Mouse (Mus musculus): Measurements from ENCODE around the gene Macrod1. TPM values are rescaled to one million over a fixed set of nuclear protein-coding genes. Genes with fewer than 3 reads are reported as not detected.

Macrod1 gene
- polyA plus RNA-seq, 1 experiment = 6.2 TPM

- Histone ChIP-seq H3K27ac (ENCODE audit: control insufficient read depth, insufficient read depth, low read depth, low read length, poor library complexity) (no peak overlapping the region), H3K4me3 (replicated peaks; ENCODE audit: control insufficient read depth, low read depth, low read length) (no peak overlapping the region), H3K4me1 (ENCODE audit: control insufficient read depth, insufficient read depth, low read length) (no peaks in the 10 kb centered on the region; the same call in 1 of the 2 replicates)
- TF ChIP-seq POLR2A (IDR thresholded peaks at IDR 0.05; ENCODE audit: borderline replicate concordance, control insufficient read depth, low read depth, low read length) (no peak), CTCF (IDR thresholded peaks at IDR 0.05; ENCODE audit: control insufficient read depth, insufficient read depth, low read length) (no peak)
- WGBS = 82% methylated on average over 4 of the region's 4 CpGs
Measured at GRCm38 (mm10) chr19:7107174-7107573, 50.6 kb downstream of the Macrod1 start.

- 46% methylated on average over 6 of the region's 6 CpGs for WGBS
- Histone ChIP-seq H3K27ac (ENCODE audit: control insufficient read depth, insufficient read depth, low read depth, low read length, poor library complexity) (no peak overlapping the region), H3K4me1 (ENCODE audit: control insufficient read depth, insufficient read depth, low read length) (no peaks in the 10 kb centered on the region; the same call in 1 of the 2 replicates)
Measured at GRCm38 (mm10) chr19:7108114-7108905, 51.7 kb downstream of the Macrod1 start.

GRCm38 (mm10) chr19:7110097-7110496 is 53.5 kb downstream of the Macrod1 start:
- no peak overlapping the region for H3K4me3 ChIP-seq (replicated peaks; ENCODE audit: control insufficient read depth, low read depth, low read length)
- WGBS = 56% methylated on average over 5 of the region's 5 CpGs
- no peak overlapping the region for H3K27ac ChIP-seq (ENCODE audit: control insufficient read depth, insufficient read depth, low read depth, low read length, poor library complexity)
- peaks cover 4% of the 10 kb centered on the region; the same call in 1 of the 2 replicates for H3K4me1 ChIP-seq (ENCODE audit: control insufficient read depth, insufficient read depth, low read length)
- TF ChIP-seq POLR2A (IDR thresholded peaks at IDR 0.05; ENCODE audit: borderline replicate concordance, control insufficient read depth, low read depth, low read length) = no peak
- no peak for TF ChIP-seq CTCF (IDR thresholded peaks at IDR 0.05; ENCODE audit: control insufficient read depth, insufficient read depth, low read length)

More at GRCm38 (mm10) chr19:7108114-7108905, 51.7 kb downstream of the Macrod1 start:
- H3K4me3 ChIP-seq (replicated peaks; ENCODE audit: control insufficient read depth, low read depth, low read length) = no peak overlapping the region
- TF ChIP-seq POLR2A (IDR thresholded peaks at IDR 0.05; ENCODE audit: borderline replicate concordance, control insufficient read depth, low read depth, low read length) = no peak
- TF ChIP-seq CTCF (IDR thresholded peaks at IDR 0.05; ENCODE audit: control insufficient read depth, insufficient read depth, low read length) = peak; percentile 38; the same call in 1 of the 2 replicates

- no peak overlapping the region for H3K4me3 ChIP-seq (replicated peaks; ENCODE audit: control insufficient read depth, low read depth, low read length)
- H3K4me1 ChIP-seq (ENCODE audit: control insufficient read depth, insufficient read depth, low read length) = peaks cover 4% of the 10 kb centered on the region; the same call in 1 of the 2 replicates
- 84% methylated on average over 6 of the region's 6 CpGs for WGBS
- TF ChIP-seq POLR2A (IDR thresholded peaks at IDR 0.05; ENCODE audit: borderline replicate concordance, control insufficient read depth, low read depth, low read length) = no peak
- no peak for TF ChIP-seq CTCF (IDR thresholded peaks at IDR 0.05; ENCODE audit: control insufficient read depth, insufficient read depth, low read length)
- no peak overlapping the region for H3K27ac ChIP-seq (ENCODE audit: control insufficient read depth, insufficient read depth, low read depth, low read length, poor library complexity)
Measured at GRCm38 (mm10) chr19:7110875-7111274, 54.3 kb downstream of the Macrod1 start.

- Histone ChIP-seq H3K27ac (ENCODE audit: control insufficient read depth, insufficient read depth, low read depth, low read length, poor library complexity) (no peak overlapping the region), H3K4me1 (ENCODE audit: control insufficient read depth, insufficient read depth, low read length) (peaks cover 7% of the 10 kb centered on the region; the same call in 1 of the 2 replicates), H3K4me3 (replicated peaks; ENCODE audit: control insufficient read depth, low read depth, low read length) (no peak overlapping the region)
- 89% methylated on average over 6 of the region's 6 CpGs for WGBS
- TF ChIP-seq CTCF (IDR thresholded peaks at IDR 0.05; ENCODE audit: control insufficient read depth, insufficient read depth, low read length) (no peak), POLR2A (IDR thresholded peaks at IDR 0.05; ENCODE audit: borderline replicate concordance, control insufficient read depth, low read depth, low read length) (no peak)
Measured at GRCm38 (mm10) chr19:7111309-7111708, 54.7 kb downstream of the Macrod1 start.

- Histone ChIP-seq H3K4me3 (replicated peaks; ENCODE audit: control insufficient read depth, low read depth, low read length) (no peak overlapping the region), H3K4me1 (ENCODE audit: control insufficient read depth, insufficient read depth, low read length) (peaks cover 8% of the 10 kb centered on the region), H3K27ac (ENCODE audit: control insufficient read depth, insufficient read depth, low read depth, low read length, poor library complexity) (no peak overlapping the region)
- TF ChIP-seq POLR2A (IDR thresholded peaks at IDR 0.05; ENCODE audit: borderline replicate concordance, control insufficient read depth, low read depth, low read length) = no peak
- no peak for TF ChIP-seq CTCF (IDR thresholded peaks at IDR 0.05; ENCODE audit: control insufficient read depth, insufficient read depth, low read length)
- 92% methylated on average over 4 of the region's 4 CpGs for WGBS
Measured at GRCm38 (mm10) chr19:7111710-7112109, 55.1 kb downstream of the Macrod1 start.

- no peak for TF ChIP-seq POLR2A (IDR thresholded peaks at IDR 0.05; ENCODE audit: borderline replicate concordance, control insufficient read depth, low read depth, low read length)
- TF ChIP-seq CTCF (IDR thresholded peaks at IDR 0.05; ENCODE audit: control insufficient read depth, insufficient read depth, low read length) = no peak
- H3K27ac ChIP-seq (ENCODE audit: control insufficient read depth, insufficient read depth, low read depth, low read length, poor library complexity) = no peak overlapping the region
- WGBS = 81% methylated on average over 3 of the region's 3 CpGs
- H3K4me3 ChIP-seq (replicated peaks; ENCODE audit: control insufficient read depth, low read depth, low read length) = no peak overlapping the region
- peaks cover 12% of the 10 kb centered on the region for H3K4me1 ChIP-seq (ENCODE audit: control insufficient read depth, insufficient read depth, low read length)
Measured at GRCm38 (mm10) chr19:7112628-7113027, 56.0 kb downstream of the Macrod1 start.

- no peak overlapping the region for H3K4me3 ChIP-seq (replicated peaks; ENCODE audit: control insufficient read depth, low read depth, low read length)
- no peak overlapping the region for H3K27ac ChIP-seq (ENCODE audit: control insufficient read depth, insufficient read depth, low read depth, low read length, poor library complexity)
- H3K4me1 ChIP-seq (ENCODE audit: control insufficient read depth, insufficient read depth, low read length) = peaks cover 14% of the 10 kb centered on the region
- no peak for TF ChIP-seq POLR2A (IDR thresholded peaks at IDR 0.05; ENCODE audit: borderline replicate concordance, control insufficient read depth, low read depth, low read length)
- no peak for TF ChIP-seq CTCF (IDR thresholded peaks at IDR 0.05; ENCODE audit: control insufficient read depth, insufficient read depth, low read length)
- WGBS = 49% methylated on average over 14 of the region's 14 CpGs
Measured at GRCm38 (mm10) chr19:7113574-7113973, 57.0 kb downstream of the Macrod1 start.
